ENCODE assay signal across 14 mouse cellular contexts in genomic region chr11:114907567-114907966, GRCm38 (mm10). TPM values are rescaled to one million over a fixed set of nuclear protein-coding genes. Genes with fewer than 3 reads are reported as not detected.
DNase-seq lines count a peak whose midpoint lies in the region; ATAC-seq lines count a peak whose summit lies in the region.
"Had no signal": no experiment of that assay in that cellular context is flagged by ENCODE, and none has a peak within 500 bp of the region (broad histone marks: within the 10 kb centered on the region; RNA-seq: fewer than 3 reads in every experiment).

No protein-coding gene starts in this region.

- H3K4me2 ChIP-seq in heart, embryonic 11.5 days: no peak overlapping the region
- H3K4me2 ChIP-seq: lung, embryonic 15.5 days had no signal

- no peaks in the 10 kb centered on the region for H3K27me3 ChIP-seq in heart, embryonic 11.5 days (ENCODE audit: control insufficient read depth, insufficient read depth, low read length)
- H3K27me3 ChIP-seq: lung, embryonic 15.5 days had no signal

- no peak overlapping the region for H3K4me3 ChIP-seq in heart, embryonic 11.5 days (ENCODE audit: low read depth, low read length)
- H3K4me3 ChIP-seq: lung, embryonic 15.5 days had no signal

- intact Hi-C loops in left cerebral cortex, postnatal 25 days (cut with DNase I): no loop called here

- no peaks in the 10 kb centered on the region for H3K36me3 ChIP-seq in heart, embryonic 11.5 days (ENCODE audit: control insufficient read depth, insufficient read depth, low read length)
- H3K36me3 ChIP-seq: G1E; lung, embryonic 15.5 days had no signal

- no peak overlapping the region for H3K27ac ChIP-seq in heart, embryonic 11.5 days (ENCODE audit: low read depth, low read length)
- H3K27ac ChIP-seq: kidney, postnatal 0 days; lung, embryonic 15.5 days had no signal

- WGBS in heart, embryonic 11.5 days (ENCODE audit: insufficient replicate concordance): 62% methylated on average over 4 of the region's 4 CpGs

- DNase-seq in heart, adult 11 months: peak; percentile 90
- peak; percentile 59 for DNase-seq in lung, postnatal 25 days (ENCODE audit: low spot score)
- DNase-seq in ovary, postnatal 14 days (ENCODE audit: low spot score): no peak
- no peak for DNase-seq in left cerebral cortex, postnatal 25 days (ENCODE audit: low spot score in 2 of 2)
- no peak for DNase-seq in MN1 (ENCODE audit: low spot score)
- DNase-seq: heart, postnatal 10 days; right cerebral cortex, postnatal 14 days had no signal

- no peaks in the 10 kb centered on the region for H3K9me3 ChIP-seq in heart, embryonic 11.5 days (replicated peaks; ENCODE audit: control insufficient read depth, low read length)
- H3K9me3 ChIP-seq: lung, embryonic 15.5 days had no signal

- no peaks in the 10 kb centered on the region for H3K4me1 ChIP-seq in heart, embryonic 11.5 days (ENCODE audit: control insufficient read depth, insufficient read depth, low read length)
- H3K4me1 ChIP-seq: lung, embryonic 15.5 days had no signal

- no peak for ATAC-seq in heart, embryonic 11.5 days (replicated peaks; ENCODE audit: insufficient number of reproducible peaks, low FRiP score, low TSS enrichment)
- peak; percentile 97 for ATAC-seq in hematopoietic stem cell, adult 5-6 weeks (replicated peaks in 1 of 2; ENCODE audit: insufficient read depth in 1 of 2, low FRiP score in 2 of 2, low TSS enrichment in 1 of 2, low read depth in 1 of 2, poor library complexity in 2 of 2, severe bottlenecking in 2 of 2)
- ATAC-seq in neutrophil, adult 5-6 weeks (ENCODE audit: extremely low read depth, insufficient number of reproducible peaks, low FRiP score, poor library complexity, severe bottlenecking): peak; percentile 93

- no peak overlapping the region for H3K9ac ChIP-seq in heart, embryonic 11.5 days (ENCODE audit: low read depth, low read length)
- H3K9ac ChIP-seq: lung, embryonic 15.5 days had no signal

RNA-seq across cellular contexts. Expression of gene Cd300a, which starts 17.7 kb away (rescaled TPM):
- polyA plus RNA-seq in heart, embryonic 11.5 days (2014; fragmentation: Nextera tagmentation; extraction: Ambion mirVana): 0.84 and 1.4 TPM in 2 replicates
- 10.7 and 19.2 TPM in 2 replicates for total RNA-seq in hematopoietic stem cell, adult 5-6 weeks (2017)
- 100 and 105 TPM in 2 replicates for total RNA-seq in neutrophil, adult 5-6 weeks (2017)
- total RNA-seq in left cerebral cortex, postnatal 25 days (2021): under 1 TPM; 0.37 to 0.55 TPM
- polyA plus RNA-seq: G1E had no signal

RNA-seq across cellular contexts. Expression of gene Cd300lb, which starts 26.6 kb away (rescaled TPM):
- 1.7 and 2.4 TPM in 2 replicates for polyA plus RNA-seq in heart, embryonic 11.5 days (2014; fragmentation: Nextera tagmentation; extraction: Ambion mirVana)
- 3.5 and 16.8 TPM in 2 replicates for total RNA-seq in hematopoietic stem cell, adult 5-6 weeks (2017)
- 222 and 223 TPM in 2 replicates for total RNA-seq in neutrophil, adult 5-6 weeks (2017)
- total RNA-seq in left cerebral cortex, postnatal 25 days (2021): not detected
- total RNA-seq: left cerebral cortex, adult 18-20 months had no signal
- polyA plus RNA-seq: G1E had no signal

RNA-seq across cellular contexts. Expression of gene Gprc5c, which starts 56.6 kb away (rescaled TPM):
- polyA plus RNA-seq in heart, embryonic 11.5 days (2014; fragmentation: Nextera tagmentation; extraction: Ambion mirVana): 21.8 and 23.0 TPM in 2 replicates
- total RNA-seq in hematopoietic stem cell, adult 5-6 weeks (2017): not detected in 2 replicates
- total RNA-seq in neutrophil, adult 5-6 weeks (2017): 0.37 and 1.0 TPM in 2 replicates
- 1 to 10 TPM; 4.2 to 6.4 TPM for total RNA-seq in left cerebral cortex, postnatal 25 days (2021)
- polyA plus RNA-seq: G1E had no signal

Comparison
In these comparisons a context has a peak if more than half of its experiments do, and no peak if none do; other contexts are left out.
1. DNase-seq: peak in heart, adult 11 months (single experiment) and lung, postnatal 25 days (single experiment); none in ovary, postnatal 14 days (single experiment), left cerebral cortex, postnatal 25 days (0 of 2) and MN1 (single experiment).
2. RNA of gene Cd300lb, which starts 26.6 kb away (total RNA-seq): 222 to 223 TPM in neutrophil, adult 5-6 weeks; 3.5 to 16.8 TPM in hematopoietic stem cell, adult 5-6 weeks and not detected in left cerebral cortex, postnatal 25 days; every median in the first group is over 10 times any median in the second.